Mouse (Mus musculus) adrenal gland, postnatal 4 days (tissue): ENCODE measurements around the gene Tmem191c. TPM values are rescaled to one million over a fixed set of nuclear protein-coding genes. Genes with fewer than 3 reads are reported as not detected.

ENCODE experiments used
- DNase-seq, 2 experiments: peaks; one replicate each; pipeline ENCODE4 v3.0.0; 2021 to 2022; ENCODE audit warnings: low spot score in 2 of 2, mixed read lengths in 2 of 2
- total RNA-seq, 2 experiments: library from RNA; stranded (reverse); gene quantifications; 2 replicates each; pipeline ENCODE4 v1.2.3; 2021

The Tmem191c gene
- total RNA-seq, 2 experiments from 2014 or later = 22.9 to 26.7 TPM

DNA sequence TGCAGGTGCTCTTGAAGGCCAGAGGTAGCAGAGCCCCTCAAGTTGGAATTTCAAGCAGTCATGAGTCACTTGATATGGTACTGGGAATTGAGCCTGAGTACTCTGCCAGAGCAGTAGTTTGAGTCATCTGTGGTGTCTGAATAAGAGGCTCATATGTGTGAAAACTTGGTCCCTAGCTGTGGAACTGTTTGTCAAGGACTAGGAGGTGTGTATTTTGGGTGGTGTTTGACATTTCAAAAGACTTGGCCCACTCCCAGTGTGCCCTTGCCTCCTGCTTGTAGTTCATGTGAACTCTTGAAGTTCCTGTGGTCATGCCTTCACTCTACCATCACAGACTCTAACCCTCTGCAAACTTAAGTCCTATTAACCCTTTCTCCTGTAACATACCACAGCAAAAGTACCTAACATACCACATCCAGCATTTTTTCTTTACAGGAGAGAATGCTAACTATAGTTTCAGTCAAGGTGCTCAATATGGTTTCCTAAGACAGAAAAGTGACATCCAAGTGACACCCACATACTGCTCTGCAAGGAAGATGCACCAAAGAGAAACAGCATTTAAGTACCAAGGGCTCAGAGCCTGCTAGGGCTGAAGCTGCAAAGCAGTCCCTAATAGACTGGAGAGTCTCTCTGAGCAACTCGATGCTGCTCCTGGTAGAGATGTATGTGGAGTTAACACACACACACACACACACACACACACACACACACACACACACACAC, 54.1 kb downstream of the Tmem191c start:
- DNase-seq = no peak

DNA sequence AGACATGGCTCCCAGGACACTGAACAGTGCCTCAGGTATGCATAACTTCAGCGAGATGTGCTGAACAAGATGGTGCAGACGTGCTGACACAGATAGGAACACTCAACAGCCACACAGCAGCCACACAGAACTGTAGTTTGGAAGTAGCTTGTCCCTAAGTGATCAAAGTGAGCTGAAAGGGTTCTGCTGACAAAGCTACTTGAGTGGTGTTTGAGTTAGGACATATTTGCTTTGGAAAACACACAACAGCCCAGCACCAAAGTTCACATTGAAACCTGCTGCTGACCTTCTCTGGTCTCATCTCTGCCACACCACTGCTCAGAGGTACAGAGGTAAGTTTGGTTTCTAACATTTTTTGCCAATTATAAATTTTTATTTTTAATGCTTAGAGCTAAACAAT, 55.2 kb downstream of the Tmem191c start, which contains the start of gene Serpind1:
Gene Serpind1 (plus strand): TSS at position 256 of the 400 bp plus-strand sequence.
- DNase-seq = no peak

DNA sequence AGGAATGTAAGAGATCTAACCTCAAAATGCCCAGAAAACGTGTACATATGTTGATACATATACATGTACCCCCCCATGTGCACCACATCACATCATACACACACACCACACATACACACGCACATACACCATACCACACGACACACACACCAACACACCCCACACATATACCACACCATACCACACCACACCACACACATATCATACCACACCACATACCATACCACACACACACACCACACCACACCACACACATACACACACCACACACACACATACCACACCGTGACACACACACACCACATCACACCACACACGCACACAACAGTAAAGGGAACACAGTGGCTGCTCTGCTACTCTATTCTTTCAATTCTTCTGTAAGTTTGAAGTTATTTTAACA, 56.0 kb downstream of the Tmem191c start:
- no peak for DNase-seq

Other genes starting within 250 kb of the Tmem191c start
- gene Ypel1, start 206.4 kb upstream of the Tmem191c start, total RNA-seq = 10 to 100 TPM; 13.0 to 19.5 TPM
- 100 to 1,000 TPM; 112 to 118 TPM for gene Ppil2, start 164.8 kb upstream of the Tmem191c start, total RNA-seq
- gene 2610318N02Rik, start 150.9 kb upstream of the Tmem191c start, total RNA-seq = 10 to 100 TPM in 1 of 2 experiments, 1 to 10 TPM in 1; 8.4 to 13.1 TPM
- gene Sdf2l1, start 143.7 kb upstream of the Tmem191c start, total RNA-seq = 10 to 100 TPM; 20.4 to 27.5 TPM
- gene Ydjc, start 131.5 kb upstream of the Tmem191c start, total RNA-seq = 10 to 100 TPM in 1 of 2 experiments, 1 to 10 TPM in 1; 9.3 to 12.9 TPM
- 1 to 10 TPM in 1 of 2 experiments, under 1 TPM in 1; 0.73 to 1.1 TPM for gene Ccdc116, start 128.8 kb upstream of the Tmem191c start, total RNA-seq
- gene Ube2l3, start 73.4 kb upstream of the Tmem191c start, total RNA-seq = 100 to 1,000 TPM; 200 to 206 TPM
- gene Rimbp3, start 67.5 kb upstream of the Tmem191c start, total RNA-seq = under 1 TPM in 1 of 2 experiments, not detected in 1; 0.22 TPM
- gene Hic2, start 42.5 kb upstream of the Tmem191c start, total RNA-seq = 1 to 10 TPM; 5.6 TPM
- 10 to 100 TPM in 1 of 2 experiments, 1 to 10 TPM in 1; 2.2 to 52.1 TPM for gene Serpind1, start 55.3 kb downstream of the Tmem191c start, total RNA-seq
- 10 to 100 TPM; 22.9 TPM for gene Snap29, start 129.9 kb downstream of the Tmem191c start, total RNA-seq
- 10 to 100 TPM; 65.0 to 70.9 TPM for gene Pi4ka, start 130.2 kb downstream of the Tmem191c start, total RNA-seq
- 10 to 100 TPM; 32.1 to 35.0 TPM for gene Crkl, start 175.9 kb downstream of the Tmem191c start, total RNA-seq
- gene Aifm3, start 213.5 kb downstream of the Tmem191c start, total RNA-seq = 1 to 10 TPM; 7.5 to 8.5 TPM
- gene Lztr1, start 232.6 kb downstream of the Tmem191c start, total RNA-seq = 10 to 100 TPM; 69.1 to 73.2 TPM